Mouse (Mus musculus) cerebellum, adult 2 months (tissue): Measurements from ENCODE around the gene Ank3.

ENCODE experiments used
- CTCF ChIP-seq: fragments of 200-500 bp; IDR thresholded peaks from 2 replicates; pipeline ENCODE4 v1.5.1; 2011; ENCODE audit warnings: low read depth, mild to moderate bottlenecking, control low read depth, low read length, moderate library complexity, borderline replicate concordance; ENCODE audit not compliant: insufficient read depth
- POLR2A ChIP-seq: fragments of 200-500 bp; IDR thresholded peaks from 2 replicates; pipeline ENCODE4 v1.6.1; 2011; ENCODE audit warnings: low read length, control low read depth, borderline replicate concordance; ENCODE audit not compliant: insufficient read depth

- no peak for TF ChIP-seq CTCF
- TF ChIP-seq POLR2A: no peak
These were observed 136.8 kb downstream of the Ank3 start for GRCm38 (mm10) chr10:69535123-69535930.
